Mouse (Mus musculus): ENCODE results near the gene Anks6. TPM values are rescaled to one million over a fixed set of nuclear protein-coding genes. Genes with fewer than 3 reads are reported as not detected.

The Anks6 gene
- polyA plus RNA-seq, 1 experiment from 2014 or later: 4.8 TPM

DNA sequence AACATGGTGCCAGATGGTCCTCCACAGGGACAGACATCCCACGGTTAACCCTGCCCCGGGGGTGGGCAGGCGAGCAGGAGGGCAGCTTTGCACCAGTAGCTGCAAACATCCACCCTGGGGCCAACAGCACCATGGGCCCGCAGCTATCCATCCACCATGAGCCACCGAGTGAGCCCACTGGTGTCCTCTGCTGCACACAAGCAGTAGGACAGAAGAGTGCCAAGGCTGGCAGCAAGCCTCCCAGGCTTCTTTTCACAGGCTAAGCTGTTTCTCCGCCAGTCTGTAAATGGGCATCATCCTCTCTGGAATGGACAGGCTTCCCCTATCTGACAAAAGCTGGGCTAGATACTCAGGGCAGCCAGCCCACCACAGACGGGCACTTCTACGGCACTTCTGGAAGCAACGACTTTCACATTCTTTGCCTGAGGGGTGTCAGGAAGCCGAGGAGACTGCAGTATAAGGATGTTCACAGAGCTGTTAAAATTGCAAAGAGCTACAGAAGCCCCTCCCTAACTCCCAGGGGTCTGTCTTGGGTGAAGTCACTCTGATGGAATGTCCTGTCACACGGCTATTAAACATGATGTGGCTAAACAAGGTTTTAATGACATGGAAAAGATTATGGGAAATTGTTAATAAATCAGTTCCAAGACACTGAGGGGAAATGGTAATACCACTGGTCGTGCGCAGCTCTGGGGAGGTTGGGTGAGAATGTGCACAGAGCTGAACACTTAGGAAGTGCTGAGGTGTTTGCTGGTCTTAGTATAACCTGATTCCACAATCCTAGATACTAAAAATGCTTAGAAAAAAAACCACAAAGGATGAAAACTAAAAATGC is 20.5 kb downstream of the Anks6 start:
- no peak overlapping the region for H3K9ac ChIP-seq (replicated peaks; ENCODE audit: low read depth, low read length)
- WGBS: 71% methylated on average over 13 of the region's 13 CpGs
- no peaks in the 10 kb centered on the region for H3K4me1 ChIP-seq (ENCODE audit: control insufficient read depth, insufficient read depth, low read length)
- H3K27ac ChIP-seq (ENCODE audit: low read length): no peak overlapping the region
- no peak overlapping the region for H3K4me2 ChIP-seq (replicated peaks; ENCODE audit: low read depth, low read length)
- ATAC-seq (ENCODE audit: insufficient number of reproducible peaks, insufficient read depth, low FRiP score, low read depth): no peak
- peaks cover 10% of the 10 kb centered on the region; the same call in 1 of the 2 replicates for H3K36me3 ChIP-seq (ENCODE audit: control insufficient read depth, insufficient read depth, low read length)
- no peaks in the 10 kb centered on the region for H3K9me3 ChIP-seq (ENCODE audit: control insufficient read depth, low read depth, low read length)
- no peaks in the 10 kb centered on the region for H3K27me3 ChIP-seq (ENCODE audit: control insufficient read depth, insufficient read depth, low read length)
- no peak overlapping the region for H3K4me3 ChIP-seq (ENCODE audit: low read depth, low read length)

DNA sequence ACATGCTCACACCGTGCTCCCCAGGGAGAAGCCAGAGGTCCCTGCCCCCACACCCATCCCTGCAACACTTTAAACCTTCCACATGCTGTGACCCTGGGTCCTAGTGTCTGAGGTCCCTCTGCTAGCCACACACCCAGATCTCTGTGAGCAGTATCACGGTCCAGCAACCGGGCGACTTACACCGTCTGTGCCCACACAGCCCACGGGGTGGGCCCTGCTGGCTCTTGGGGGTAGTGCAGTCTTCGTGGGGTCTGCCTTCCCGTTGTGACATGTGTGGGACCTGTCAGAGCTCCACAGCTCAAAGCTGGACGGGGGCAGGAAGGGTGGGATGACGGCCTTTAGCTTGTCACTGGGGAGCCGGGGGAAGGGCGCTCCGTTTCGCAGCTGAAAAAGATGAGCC is 21.7 kb downstream of the Anks6 start:
- Histone ChIP-seq H3K9ac (replicated peaks; ENCODE audit: low read depth, low read length) (no peak overlapping the region), H3K27me3 (ENCODE audit: control insufficient read depth, insufficient read depth, low read length) (no peaks in the 10 kb centered on the region), H3K9me3 (ENCODE audit: control insufficient read depth, low read depth, low read length) (no peaks in the 10 kb centered on the region), H3K4me2 (replicated peaks; ENCODE audit: low read depth, low read length) (no peak overlapping the region), H3K27ac (ENCODE audit: low read length) (no peak overlapping the region), H3K36me3 (ENCODE audit: control insufficient read depth, insufficient read depth, low read length) (peaks cover 10% of the 10 kb centered on the region), H3K4me1 (ENCODE audit: control insufficient read depth, insufficient read depth, low read length) (no peaks in the 10 kb centered on the region), H3K4me3 (ENCODE audit: low read depth, low read length) (no peak overlapping the region)
- ATAC-seq (ENCODE audit: insufficient number of reproducible peaks, insufficient read depth, low FRiP score, low read depth): no peak
- WGBS: 74% methylated on average over 14 of the region's 14 CpGs

DNA sequence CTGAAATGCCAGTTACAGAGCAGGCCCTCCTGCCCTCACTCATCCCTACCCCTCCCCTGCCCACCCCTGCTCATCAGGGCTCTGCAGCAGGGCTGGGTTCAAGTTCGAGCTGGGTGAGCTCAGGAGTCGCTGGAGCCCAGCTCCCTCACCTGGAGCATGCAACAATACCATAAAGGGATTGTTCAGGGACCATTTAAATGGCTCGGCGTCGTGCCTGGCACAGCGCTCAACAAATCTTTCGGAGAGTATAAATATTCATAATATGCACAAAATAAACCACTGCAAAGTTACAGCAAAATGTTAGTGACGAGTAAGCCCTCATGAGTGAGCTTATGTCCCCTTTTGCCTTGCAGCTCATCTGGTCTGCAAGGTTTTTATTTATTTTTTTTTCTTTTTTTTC is 25.1 kb downstream of the Anks6 start:
- Histone ChIP-seq H3K4me1 (ENCODE audit: control insufficient read depth, insufficient read depth, low read length) (no peaks in the 10 kb centered on the region), H3K36me3 (ENCODE audit: control insufficient read depth, insufficient read depth, low read length) (peaks cover 4% of the 10 kb centered on the region), H3K4me3 (ENCODE audit: low read depth, low read length) (no peak overlapping the region), H3K27ac (ENCODE audit: low read length) (no peak overlapping the region), H3K4me2 (replicated peaks; ENCODE audit: low read depth, low read length) (no peak overlapping the region), H3K9me3 (ENCODE audit: control insufficient read depth, low read depth, low read length) (no peaks in the 10 kb centered on the region), H3K27me3 (ENCODE audit: control insufficient read depth, insufficient read depth, low read length) (no peaks in the 10 kb centered on the region), H3K9ac (replicated peaks; ENCODE audit: low read depth, low read length) (no peak overlapping the region)
- WGBS: 85% methylated on average over 8 of the region's 8 CpGs
- no peak for ATAC-seq (ENCODE audit: insufficient number of reproducible peaks, insufficient read depth, low FRiP score, low read depth)

GRCm38 (mm10) chr4:47028791-47029190 is 28.4 kb downstream of the Anks6 start:
- Histone ChIP-seq H3K4me2 (replicated peaks; ENCODE audit: low read depth, low read length) (no peak overlapping the region), H3K27ac (ENCODE audit: low read length) (no peak overlapping the region), H3K4me3 (ENCODE audit: low read depth, low read length) (no peak overlapping the region), H3K4me1 (ENCODE audit: control insufficient read depth, insufficient read depth, low read length) (no peaks in the 10 kb centered on the region), H3K9me3 (ENCODE audit: control insufficient read depth, low read depth, low read length) (no peaks in the 10 kb centered on the region), H3K9ac (replicated peaks; ENCODE audit: low read depth, low read length) (no peak overlapping the region), H3K36me3 (ENCODE audit: control insufficient read depth, insufficient read depth, low read length) (peaks cover 12% of the 10 kb centered on the region), H3K27me3 (ENCODE audit: control insufficient read depth, insufficient read depth, low read length) (no peaks in the 10 kb centered on the region)
- 77% methylated on average over 5 of the region's 5 CpGs for WGBS
- no peak for ATAC-seq (ENCODE audit: insufficient number of reproducible peaks, insufficient read depth, low FRiP score, low read depth)

DNA sequence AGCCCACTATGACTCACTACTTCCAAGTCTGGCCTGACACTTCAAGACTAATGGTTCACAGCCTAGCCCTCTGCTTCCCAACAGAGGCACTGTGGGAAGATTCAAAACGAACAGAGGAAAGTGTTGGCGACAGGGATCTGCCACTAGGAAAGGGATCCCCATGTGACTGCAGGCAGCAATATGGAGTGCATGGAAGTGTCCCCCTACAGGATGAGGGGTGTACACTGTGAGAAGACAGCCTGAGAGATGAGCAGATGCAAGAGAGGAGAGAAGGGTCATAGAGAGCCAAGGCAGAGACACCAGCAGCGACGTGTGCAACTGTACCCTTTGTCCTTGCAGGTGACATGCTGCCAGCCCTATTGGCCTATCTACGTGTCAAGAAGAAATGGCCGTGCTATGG is 33.3 kb downstream of the Anks6 start:
- no peak for ATAC-seq (ENCODE audit: insufficient number of reproducible peaks, insufficient read depth, low FRiP score, low read depth)
- Histone ChIP-seq H3K4me2 (replicated peaks; ENCODE audit: low read depth, low read length) (no peak overlapping the region), H3K27ac (ENCODE audit: low read length) (no peak overlapping the region), H3K36me3 (ENCODE audit: control insufficient read depth, insufficient read depth, low read length) (peaks cover 12% of the 10 kb centered on the region; the same call in 1 of the 2 replicates), H3K9me3 (ENCODE audit: control insufficient read depth, low read depth, low read length) (no peaks in the 10 kb centered on the region), H3K4me3 (ENCODE audit: low read depth, low read length) (no peak overlapping the region), H3K9ac (replicated peaks; ENCODE audit: low read depth, low read length) (no peak overlapping the region), H3K27me3 (ENCODE audit: control insufficient read depth, insufficient read depth, low read length) (no peaks in the 10 kb centered on the region), H3K4me1 (ENCODE audit: control insufficient read depth, insufficient read depth, low read length) (no peaks in the 10 kb centered on the region)
- 66% methylated on average over 6 of the region's 6 CpGs for WGBS

DNA sequence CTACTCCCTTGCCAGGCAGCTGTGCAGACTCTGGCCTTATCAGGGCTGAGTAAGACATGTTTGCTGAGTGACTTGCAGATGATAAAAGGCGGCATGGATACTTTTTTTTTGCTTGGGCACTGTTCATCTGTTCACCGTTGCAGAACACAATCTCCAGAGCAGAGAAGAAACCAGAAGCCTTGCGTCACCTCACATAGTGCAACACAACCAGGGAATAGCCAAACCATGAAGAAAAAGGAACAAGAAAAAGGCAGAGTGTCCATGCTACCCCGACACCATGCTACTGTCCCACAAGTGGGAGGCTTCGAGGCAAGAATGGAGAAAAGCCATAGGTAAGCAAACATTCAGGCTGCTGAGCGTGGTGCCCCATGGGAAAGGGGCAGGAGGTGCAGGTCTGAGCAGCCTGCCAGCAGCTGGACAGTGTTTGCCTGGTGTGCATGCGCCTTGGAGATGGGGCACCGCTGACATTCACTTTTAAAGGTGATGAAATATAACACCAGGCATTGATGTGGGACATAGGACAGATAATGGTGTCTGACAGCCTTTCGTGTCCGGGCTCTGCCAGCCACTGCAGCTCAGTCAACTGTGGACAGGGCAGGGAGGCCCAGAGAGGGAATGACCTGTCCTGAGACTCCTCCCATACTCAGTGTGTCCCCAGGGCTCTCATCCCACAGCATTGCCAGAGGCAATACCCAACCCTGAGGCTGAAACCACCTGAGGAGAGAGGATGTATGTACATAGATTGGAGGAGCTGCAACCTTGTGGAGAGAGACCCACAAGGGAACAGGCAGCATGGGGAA is 34.2 kb downstream of the Anks6 start:
- Histone ChIP-seq H3K36me3 (ENCODE audit: control insufficient read depth, insufficient read depth, low read length) (peaks cover 11% of the 10 kb centered on the region; the same call in 1 of the 2 replicates), H3K4me1 (ENCODE audit: control insufficient read depth, insufficient read depth, low read length) (no peaks in the 10 kb centered on the region), H3K9ac (replicated peaks; ENCODE audit: low read depth, low read length) (no peak overlapping the region), H3K27me3 (ENCODE audit: control insufficient read depth, insufficient read depth, low read length) (no peaks in the 10 kb centered on the region), H3K9me3 (ENCODE audit: control insufficient read depth, low read depth, low read length) (no peaks in the 10 kb centered on the region), H3K4me2 (replicated peaks; ENCODE audit: low read depth, low read length) (no peak overlapping the region), H3K27ac (ENCODE audit: low read length) (no peak overlapping the region), H3K4me3 (ENCODE audit: low read depth, low read length) (no peak overlapping the region)
- 78% methylated on average over 10 of the region's 10 CpGs for WGBS
- no peak for ATAC-seq (ENCODE audit: insufficient number of reproducible peaks, insufficient read depth, low FRiP score, low read depth)

DNA sequence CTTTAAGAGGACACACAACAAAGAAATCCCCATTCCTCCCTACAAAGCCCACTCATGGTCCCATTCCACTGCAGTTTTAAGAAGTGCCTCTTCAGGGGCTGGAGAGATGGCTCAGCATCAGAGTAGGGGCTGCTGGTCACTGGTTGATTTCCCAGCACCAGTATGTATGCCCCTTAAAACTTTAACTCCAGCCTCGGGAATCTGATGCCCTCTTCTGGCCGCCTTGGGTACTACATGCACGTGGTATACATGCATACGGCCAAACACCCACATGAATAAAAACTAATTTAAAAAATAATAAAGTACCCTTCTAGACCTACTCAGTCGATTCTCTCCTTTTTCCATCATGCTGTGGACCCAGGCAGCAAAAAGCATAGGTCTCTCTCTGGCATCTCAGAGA is 36.7 kb downstream of the Anks6 start:
- ATAC-seq (ENCODE audit: insufficient number of reproducible peaks, insufficient read depth, low FRiP score, low read depth): no peak
- Histone ChIP-seq H3K9me3 (ENCODE audit: control insufficient read depth, low read depth, low read length) (no peaks in the 10 kb centered on the region), H3K4me2 (replicated peaks; ENCODE audit: low read depth, low read length) (no peak overlapping the region), H3K36me3 (ENCODE audit: control insufficient read depth, insufficient read depth, low read length) (peaks cover 3% of the 10 kb centered on the region; the same call in 1 of the 2 replicates), H3K27me3 (ENCODE audit: control insufficient read depth, insufficient read depth, low read length) (no peaks in the 10 kb centered on the region), H3K4me3 (ENCODE audit: low read depth, low read length) (no peak overlapping the region), H3K27ac (ENCODE audit: low read length) (no peak overlapping the region), H3K9ac (replicated peaks; ENCODE audit: low read depth, low read length) (no peak overlapping the region), H3K4me1 (ENCODE audit: control insufficient read depth, insufficient read depth, low read length) (no peaks in the 10 kb centered on the region)
- WGBS: 19% methylated on average over 5 of the region's 5 CpGs

DNA sequence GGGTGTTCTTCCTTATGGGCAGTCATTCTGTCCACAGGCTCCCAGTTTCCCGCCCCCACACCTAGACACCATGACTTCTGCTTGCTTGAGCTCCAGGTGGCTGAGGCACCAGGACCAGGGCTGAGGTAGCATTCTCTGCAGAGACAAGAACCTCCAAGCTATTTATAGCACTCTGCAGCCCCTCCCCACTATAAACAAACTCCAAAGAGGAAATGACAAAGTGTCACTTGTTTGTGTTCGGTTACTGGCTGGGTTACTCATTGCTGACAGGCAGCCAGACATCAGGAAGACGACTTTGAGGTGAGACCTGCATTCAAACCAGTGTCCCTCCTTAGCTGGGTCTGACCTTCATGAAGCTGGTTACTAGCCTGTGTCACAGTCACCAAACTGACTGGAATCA is 42.1 kb downstream of the Anks6 start:
- Histone ChIP-seq H3K4me1 (ENCODE audit: control insufficient read depth, insufficient read depth, low read length) (peaks cover 5% of the 10 kb centered on the region; the same call in 1 of the 2 replicates), H3K4me2 (replicated peaks; ENCODE audit: low read depth, low read length) (no peak overlapping the region), H3K27me3 (ENCODE audit: control insufficient read depth, insufficient read depth, low read length) (no peaks in the 10 kb centered on the region), H3K36me3 (ENCODE audit: control insufficient read depth, insufficient read depth, low read length) (peaks cover 3% of the 10 kb centered on the region; the same call in 1 of the 2 replicates), H3K9ac (replicated peaks; ENCODE audit: low read depth, low read length) (no peak overlapping the region), H3K4me3 (ENCODE audit: low read depth, low read length) (no peak overlapping the region), H3K27ac (ENCODE audit: low read length) (no peak overlapping the region), H3K9me3 (ENCODE audit: control insufficient read depth, low read depth, low read length) (no peaks in the 10 kb centered on the region)
- ATAC-seq (ENCODE audit: insufficient number of reproducible peaks, insufficient read depth, low FRiP score, low read depth): no peak
- 26% methylated on average over 3 of the region's 3 CpGs for WGBS
